Mouse (Mus musculus) adrenal gland, adult 8-10 months (tissue): ENCODE results near the gene Jade2. TPM values are rescaled to one million over a fixed set of nuclear protein-coding genes. Genes with fewer than 3 reads are reported as not detected.
"Not testable (repeated sequence)": the region's sequence is repeated elsewhere in the genome, so short reads cannot be mapped to it uniquely, and the experiment has no call there.

Experiments
- DNase-seq: peaks from one replicate; pipeline ENCODE4 v3.0.0; 2022
- total RNA-seq, 4 experiments: library from RNA; stranded (reverse); gene quantifications; 2 replicates each; pipeline ENCODE4 v1.2.4; 2022

Gene Jade2
- total RNA-seq, 4 experiments from 2014 or later: 21.1 to 36.2 (median 30.3) TPM

GRCm38 (mm10) chr11:51833393-51834066 lies 23.9 kb downstream of the Jade2 start:
- no peak for DNase-seq

GRCm38 (mm10) chr11:51832992-51833391 lies 24.5 kb downstream of the Jade2 start:
- DNase-seq: no peak

DNA sequence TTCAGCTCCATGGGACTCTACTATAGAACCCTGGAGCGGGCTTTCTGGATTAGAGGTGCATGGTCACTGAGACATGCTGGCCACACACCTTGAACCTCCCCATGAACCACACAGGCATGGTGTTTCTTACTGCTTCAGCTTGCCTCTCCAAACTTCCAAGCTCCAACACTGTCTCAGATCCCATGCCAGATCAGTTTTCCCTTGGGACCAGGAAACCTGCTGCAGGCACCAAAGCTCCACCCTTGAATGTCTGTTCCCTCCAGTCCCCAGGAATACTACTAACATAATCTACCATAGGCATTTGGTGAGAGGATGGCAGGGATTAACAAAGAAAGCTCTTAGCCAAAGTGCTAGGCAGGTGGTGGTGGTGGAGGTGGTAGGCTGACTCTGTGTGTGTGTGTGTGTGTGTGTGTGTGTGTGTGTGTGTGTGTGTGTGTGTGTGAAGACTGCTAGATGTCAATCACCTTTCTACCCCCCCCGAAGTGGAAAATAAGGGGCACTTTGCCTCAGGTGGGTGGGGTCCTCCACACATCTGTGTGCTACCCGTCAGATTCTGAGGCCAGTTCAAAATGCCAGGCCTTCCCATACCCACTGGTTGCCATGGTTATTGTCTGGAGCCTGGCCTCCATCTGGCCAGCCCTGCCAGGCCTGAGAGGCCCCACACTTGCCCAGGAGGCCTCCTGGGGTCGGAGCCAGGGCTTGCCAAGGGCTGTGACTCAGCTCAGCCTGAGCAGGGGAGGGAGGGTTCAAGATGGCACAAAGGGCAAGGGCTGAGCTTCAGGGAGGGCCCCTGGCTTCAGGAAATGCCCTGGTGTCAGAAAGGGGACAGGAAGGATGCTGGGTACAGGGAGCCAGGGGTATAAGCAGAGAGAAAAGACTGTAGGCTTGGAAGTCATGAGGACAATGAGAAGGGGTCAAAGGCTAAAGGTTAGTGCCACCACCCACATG lies 25.2 kb downstream of the Jade2 start:
- peak; percentile 73 for DNase-seq

- DNase-seq: no peak
Observed at GRCm38 (mm10) chr11:51824867-51825424, 32.5 kb downstream of the Jade2 start.

DNA sequence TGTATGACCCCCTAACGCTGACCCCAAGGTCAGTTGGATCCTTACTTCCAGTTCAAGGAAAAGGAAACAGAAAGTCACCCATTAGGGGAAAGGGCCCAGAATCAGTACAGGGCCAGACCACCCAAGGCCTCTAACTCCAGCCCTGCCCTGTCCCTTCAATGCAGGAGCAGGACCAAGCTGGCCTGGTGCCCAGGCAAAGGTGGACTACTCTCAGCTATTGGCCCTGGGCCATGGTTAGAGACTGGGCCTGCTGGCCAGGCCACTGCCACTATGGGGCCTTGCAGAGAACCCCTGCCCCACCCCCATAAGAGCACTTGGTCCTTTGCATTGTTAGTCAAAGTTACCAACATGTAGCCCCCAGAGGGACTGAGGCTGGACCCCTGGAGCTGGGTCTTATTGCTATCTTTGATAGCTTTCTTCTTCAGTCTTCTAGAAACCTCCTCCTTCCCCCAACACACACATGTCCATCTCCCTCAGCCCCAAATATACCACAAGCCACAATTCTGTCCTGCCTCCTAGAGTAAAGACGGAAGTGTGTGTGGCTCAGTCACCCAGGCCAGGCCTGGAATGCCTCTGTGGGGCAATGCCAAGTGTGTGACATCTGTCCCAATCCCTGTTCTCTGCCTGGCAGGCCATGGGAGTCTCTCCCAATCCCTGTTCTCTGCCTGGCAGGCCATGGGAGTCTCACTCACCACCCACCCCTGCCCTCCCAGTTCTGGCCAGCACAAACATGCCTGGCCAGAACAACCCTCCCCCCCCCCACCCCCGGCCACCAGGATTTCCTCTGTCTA lies 33.3 kb downstream of the Jade2 start:
- no peak for DNase-seq

GRCm38 (mm10) chr11:51823271-51823670 lies 34.2 kb downstream of the Jade2 start:
- DNase-seq: no peak

- DNase-seq: no peak
Observed at GRCm38 (mm10) chr11:51822736-51823135, 34.7 kb downstream of the Jade2 start.

DNA sequence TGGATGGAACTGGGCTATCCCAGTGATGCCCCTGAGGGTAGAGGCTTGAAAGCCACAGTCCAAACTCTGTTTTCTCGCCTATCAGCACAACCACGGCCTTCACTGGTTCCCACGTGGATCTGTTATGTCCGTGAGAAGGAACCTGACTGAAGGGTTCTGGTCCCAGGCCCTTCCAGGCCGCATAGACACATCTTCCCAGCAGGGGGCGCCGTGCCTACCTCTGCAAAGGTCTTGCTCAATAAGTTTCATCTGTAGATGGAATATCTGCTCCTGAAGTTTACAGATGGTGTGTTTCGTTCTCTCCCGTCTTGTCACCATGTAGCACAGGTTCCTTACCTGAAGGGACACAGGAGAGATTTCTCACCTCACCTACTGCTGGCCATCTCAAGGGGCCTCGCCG lies 36.6 kb downstream of the Jade2 start:
- DNase-seq: peak; percentile 55

- DNase-seq: no peak
Observed at GRCm38 (mm10) chr11:51819964-51820363, 37.5 kb downstream of the Jade2 start.

DNA sequence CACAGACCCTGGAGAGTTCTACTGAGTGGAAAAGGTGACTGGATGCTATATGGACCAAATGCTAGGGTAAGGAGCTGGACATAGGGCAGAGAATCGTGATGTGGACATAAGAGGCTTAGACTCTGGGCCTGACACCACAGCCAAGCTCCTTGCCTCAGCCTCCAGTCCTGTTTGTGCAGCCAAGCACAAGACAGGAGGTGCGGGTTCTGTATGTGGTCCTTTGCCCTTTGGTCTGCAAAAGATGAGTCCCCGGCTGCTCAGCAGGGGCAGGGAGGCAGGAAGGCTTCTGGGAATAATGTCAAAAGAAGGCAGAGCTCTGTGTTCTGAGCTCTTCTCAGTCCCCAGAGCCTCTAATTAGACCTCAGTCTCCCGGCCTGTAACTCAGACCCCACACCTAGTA lies 38.6 kb downstream of the Jade2 start:
- no peak for DNase-seq

DNA sequence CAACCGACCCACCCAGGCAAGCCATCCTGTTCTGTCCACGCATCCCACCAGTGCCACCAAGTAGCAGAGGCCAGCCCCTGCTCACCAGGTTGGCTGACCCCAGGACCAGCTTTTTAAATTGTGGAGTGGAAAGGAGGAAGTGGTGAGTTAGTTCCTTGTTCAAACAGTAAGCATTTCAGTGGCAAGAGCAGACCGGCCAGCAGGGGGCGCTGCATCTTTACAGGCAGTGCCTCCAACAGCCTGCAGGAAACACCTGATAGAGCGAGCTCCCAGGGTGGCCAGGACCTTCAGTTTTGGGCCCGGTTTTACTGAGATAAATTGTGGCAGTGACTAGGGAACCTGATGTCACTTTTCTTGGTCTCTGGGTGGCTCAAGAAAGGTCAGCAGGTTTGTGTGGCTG lies 39.7 kb downstream of the Jade2 start:
- DNase-seq: peak; percentile 67

DNA sequence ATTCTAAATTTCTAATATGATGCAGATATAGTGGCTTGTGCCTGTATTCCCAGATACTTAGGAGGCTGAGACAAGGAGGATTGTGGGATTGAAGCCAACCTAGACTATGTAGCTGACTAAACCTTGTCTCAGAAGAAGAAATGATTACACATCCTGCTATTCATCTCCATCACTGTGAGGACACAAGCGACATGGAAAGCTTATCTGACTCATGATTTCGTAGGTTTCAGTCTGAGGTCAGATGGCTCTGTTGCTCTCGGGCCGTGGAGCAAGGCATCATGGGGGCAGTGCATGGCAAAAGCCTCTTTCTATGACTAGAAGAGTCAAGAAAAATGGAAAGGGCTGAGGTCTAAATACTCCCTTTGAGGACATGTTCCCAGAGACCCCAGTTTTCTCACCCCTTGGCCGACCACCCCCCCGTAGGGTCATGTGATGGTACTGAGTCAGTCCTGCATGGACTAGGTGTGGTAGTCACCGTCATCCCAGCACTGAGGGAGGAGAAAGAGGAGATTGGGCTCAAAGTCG lies 45.4 kb downstream of the Jade2 start:
- DNase-seq: no peak

- DNase-seq: no peak
Observed at GRCm38 (mm10) chr11:51811230-51811629, 46.2 kb downstream of the Jade2 start.

DNA sequence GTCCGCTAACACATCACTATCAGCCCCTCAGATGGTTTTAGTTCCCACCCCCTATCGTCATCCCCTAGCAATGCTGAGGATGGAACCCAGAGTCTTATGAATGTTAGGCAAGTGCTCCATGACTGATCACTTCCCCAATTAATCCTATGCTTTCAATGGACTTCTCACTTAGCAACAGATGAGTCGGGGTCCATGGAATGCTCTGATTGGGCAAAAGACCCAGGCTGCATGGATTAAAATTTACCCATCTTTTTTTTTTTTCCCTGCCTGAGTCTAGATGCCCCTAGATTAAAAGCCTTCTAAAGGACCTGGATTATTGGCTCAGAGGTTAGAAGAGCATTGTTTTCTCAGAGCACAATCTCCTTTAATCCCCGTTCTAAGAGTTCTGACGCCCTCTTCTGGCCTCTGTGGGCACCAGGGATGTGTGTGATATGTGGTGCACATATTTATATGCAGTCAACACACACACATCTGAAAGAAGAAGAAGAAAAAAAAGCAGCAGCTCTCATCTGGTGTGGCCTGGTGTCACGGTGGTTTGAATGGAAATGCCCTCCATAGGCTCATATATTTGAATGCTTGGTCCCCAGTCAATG lies 47.7 kb downstream of the Jade2 start:
- DNase-seq: no peak

- DNase-seq: no peak
Observed at GRCm38 (mm10) chr11:51807108-51807879, 50.2 kb downstream of the Jade2 start.

DNA sequence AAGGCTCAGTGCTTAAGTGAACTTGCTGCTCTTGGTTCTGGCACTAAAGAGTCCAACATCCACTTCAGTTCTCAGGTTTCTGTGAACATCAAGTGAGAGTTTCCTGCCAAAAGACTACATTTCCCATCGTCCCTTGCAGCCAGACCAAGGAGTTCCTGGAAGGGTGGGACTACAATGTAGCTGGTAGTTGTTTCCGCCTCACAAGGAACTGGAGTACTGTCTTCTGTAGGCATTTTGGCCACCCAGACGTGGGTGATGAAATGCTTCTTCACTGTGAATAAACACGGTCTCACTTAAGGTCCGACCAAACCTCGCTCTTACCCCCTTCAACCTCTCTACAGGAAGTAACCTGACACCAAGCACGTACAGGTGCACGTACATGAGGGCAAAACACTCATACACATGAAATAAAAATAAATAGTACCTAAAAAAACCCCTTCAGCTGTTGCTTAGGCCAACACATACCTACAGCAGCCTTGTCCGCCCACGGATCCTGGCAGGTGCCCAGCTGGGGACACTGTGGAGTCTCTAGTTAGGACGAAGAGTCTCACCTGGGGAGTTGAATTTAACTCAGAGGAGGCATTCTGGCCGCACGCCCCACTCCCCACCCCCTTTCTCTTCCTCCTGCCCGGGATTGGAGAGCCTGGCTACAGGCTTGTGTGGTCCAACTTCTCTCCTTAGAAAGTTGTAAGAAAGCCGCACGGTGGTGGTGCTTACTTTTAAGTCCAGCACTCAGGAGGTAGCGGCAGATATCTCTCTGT lies 52.1 kb downstream of the Jade2 start:
- peak; percentile 57 for DNase-seq

- DNase-seq: no peak
Observed at GRCm38 (mm10) chr11:51800634-51801325, 56.7 kb downstream of the Jade2 start.

GRCm38 (mm10) chr11:51796272-51796671 lies 61.2 kb downstream of the Jade2 start:
- peak; percentile 57 for DNase-seq

DNA sequence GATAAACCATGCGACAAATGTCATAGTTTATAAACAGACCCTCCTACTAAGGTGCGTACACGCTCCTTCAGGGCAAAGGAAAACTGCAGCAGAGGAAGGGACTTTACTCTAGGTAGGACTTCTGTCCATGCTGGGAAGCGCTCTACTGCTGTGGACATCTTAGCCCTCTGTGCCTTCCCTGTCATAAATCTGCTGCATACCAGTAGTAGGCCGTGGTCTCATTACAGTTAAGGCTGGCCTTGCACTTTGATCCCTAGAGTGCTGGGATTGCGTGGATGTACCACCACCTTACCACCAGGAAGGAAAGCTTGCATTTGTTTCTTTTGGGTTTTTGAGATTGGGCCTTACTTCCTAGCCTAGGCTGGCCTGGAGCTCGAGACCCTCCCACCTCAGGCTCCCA lies 66.8 kb downstream of the Jade2 start:
- DNase-seq: no peak

DNA sequence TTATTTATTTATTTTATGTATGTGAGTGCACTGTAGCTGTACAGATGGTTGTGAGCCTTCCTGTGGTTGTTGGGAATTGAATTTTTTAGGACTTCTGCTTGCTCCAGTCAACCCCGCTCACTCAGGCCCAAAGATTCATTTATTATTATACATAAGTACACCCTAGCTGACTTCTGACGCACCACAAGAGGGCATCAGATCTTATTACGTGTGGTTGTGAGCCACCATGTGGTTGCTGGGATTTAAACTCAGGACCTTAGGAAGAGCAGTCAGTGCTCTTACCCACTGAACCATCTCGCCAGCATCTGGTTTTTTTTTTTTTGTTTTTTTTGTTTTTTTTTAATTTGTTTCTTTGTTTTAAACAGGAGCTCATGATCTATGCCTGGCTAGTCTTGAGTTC lies 67.7 kb downstream of the Jade2 start:
- not testable (repeated sequence) for DNase-seq
